Mouse (Mus musculus) limb, embryonic 12.5 days (tissue): Measurements from ENCODE around the gene Gm10645. TPM values are rescaled to one million over a fixed set of nuclear protein-coding genes. Genes with fewer than 3 reads are reported as not detected.

ENCODE experiments used
- ATAC-seq: fragments of 200-750 bp; cut with Nextera tagmentation; 2 replicates; pipeline ENCODE4 v1.8.0; 2017; ENCODE audit warnings: low read depth, moderate TSS enrichment; ENCODE audit not compliant: insufficient number of reproducible peaks, insufficient read depth, low FRiP score, low TSS enrichment
- H3K27ac ChIP-seq: fragments of 300-500 bp; sonication (generic); 2 replicates; pipeline ENCODE4 v1.5.1; 2016; ENCODE audit warnings: mild to moderate bottlenecking, moderate library complexity
- H3K27me3 ChIP-seq: fragments of 300-500 bp; sonication (generic); 2 replicates; pipeline ENCODE4 v1.6.1; 2016; ENCODE audit warnings: mild to moderate bottlenecking, moderate library complexity
- H3K36me3 ChIP-seq: fragments of 300-500 bp; sonication (generic); 2 replicates; pipeline ENCODE4 v1.6.1; 2016; ENCODE audit warnings: mild to moderate bottlenecking, moderate library complexity
- H3K4me1 ChIP-seq: fragments of 300-500 bp; sonication (generic); replicated peaks from 2 replicates; pipeline ENCODE4 v1.6.1; 2016
- H3K4me2 ChIP-seq: fragments of 300-500 bp; sonication (generic); 2 replicates; pipeline ENCODE4 v1.6.1; 2016; ENCODE audit warnings: mild to moderate bottlenecking, moderate library complexity
- H3K4me3 ChIP-seq: fragments of 300-500 bp; sonication (generic); replicated peaks from 2 replicates; pipeline ENCODE4 v1.5.1; 2016; ENCODE audit warnings: mild to moderate bottlenecking
- H3K9ac ChIP-seq: fragments of 300-500 bp; sonication (generic); replicated peaks from 2 replicates; pipeline ENCODE4 v1.6.1; 2016; ENCODE audit warnings: mild to moderate bottlenecking, moderate library complexity
- H3K9me3 ChIP-seq: fragments of 300-500 bp; sonication (generic); 2 replicates; pipeline ENCODE4 v1.6.1; 2016; ENCODE audit warnings: mild to moderate bottlenecking, moderate library complexity
- WGBS: fragments of 180-500 bp; shearing (Covaris S2); methylation state at CpG from one replicate; pipeline ENCODE4 v1.1.7; 2016; 5-methylcytosine and 5-hydroxymethylcytosine counted together
- polyA plus RNA-seq: library from polyadenylated mRNA; unstranded; fragments of >200 nt; fragmentation: Nextera tagmentation; extraction: Ambion mirVana; gene quantifications from 2 replicates; pipeline ENCODE4 v1.2.1, GENCODE M21; 2016

Gene Gm10645
- polyA plus RNA-seq, 1 experiment from 2014 or later, result 1.6 TPM

DNA sequence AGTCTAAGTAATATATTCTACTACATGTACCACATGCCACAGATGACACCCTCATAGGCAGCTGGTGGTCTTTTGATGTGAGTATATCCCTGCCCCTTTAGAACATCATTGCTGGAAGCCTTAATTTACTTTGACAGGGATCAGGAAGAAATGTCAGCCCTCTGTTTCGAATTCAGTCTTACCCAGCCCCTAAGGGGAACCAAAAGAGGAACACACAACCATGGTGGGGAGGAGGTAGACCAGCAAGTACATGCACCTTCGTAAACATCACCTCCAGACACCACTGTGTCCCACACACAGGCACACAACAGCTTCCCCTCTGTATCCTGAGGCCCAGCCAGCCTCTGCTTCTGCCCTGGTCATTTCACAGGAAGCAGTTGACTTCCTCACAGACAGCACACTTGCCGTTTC lies 25.3 kb downstream of the Gm10645 start:
- Histone ChIP-seq H3K27me3 (no peaks in the 10 kb centered on the region), H3K27ac (no peak overlapping the region), H3K4me2 (no peak overlapping the region), H3K9me3 (no peaks in the 10 kb centered on the region), H3K36me3 (no peaks in the 10 kb centered on the region), H3K4me3 (no peak overlapping the region), H3K4me1 (no peaks in the 10 kb centered on the region), H3K9ac (no peak overlapping the region)
- no peak for ATAC-seq
- 74% methylated on average over 3 of the region's 3 CpGs for WGBS

DNA sequence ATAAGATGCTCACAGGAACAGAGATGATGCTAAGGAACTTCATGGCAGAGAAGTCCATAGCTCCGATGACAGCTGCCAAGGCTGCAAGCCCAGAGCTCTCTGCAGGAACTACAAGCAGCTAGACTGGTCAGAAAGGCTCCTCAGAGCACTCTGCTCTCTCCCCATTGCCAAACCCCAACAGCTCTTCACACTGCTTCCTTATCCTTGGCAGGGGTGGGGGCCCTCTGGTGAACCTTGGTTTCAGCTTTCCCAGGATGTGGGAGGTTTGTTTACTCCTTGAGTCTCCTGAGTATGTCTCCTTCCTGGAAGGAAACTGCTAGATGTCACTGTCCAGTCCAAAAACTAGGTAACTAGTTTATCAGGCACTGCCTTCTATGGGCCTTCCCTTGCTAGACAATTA lies 25.9 kb downstream of the Gm10645 start:
- no peak overlapping the region for H3K9ac ChIP-seq
- 95% methylated on average over 1 of the region's 1 CpGs for WGBS
- no peaks in the 10 kb centered on the region for H3K36me3 ChIP-seq
- no peak overlapping the region for H3K4me2 ChIP-seq
- no peaks in the 10 kb centered on the region for H3K27me3 ChIP-seq
- H3K4me1 ChIP-seq, result no peaks in the 10 kb centered on the region
- H3K27ac ChIP-seq, result no peak overlapping the region
- H3K9me3 ChIP-seq, result no peaks in the 10 kb centered on the region
- no peak overlapping the region for H3K4me3 ChIP-seq
- no peak for ATAC-seq

DNA sequence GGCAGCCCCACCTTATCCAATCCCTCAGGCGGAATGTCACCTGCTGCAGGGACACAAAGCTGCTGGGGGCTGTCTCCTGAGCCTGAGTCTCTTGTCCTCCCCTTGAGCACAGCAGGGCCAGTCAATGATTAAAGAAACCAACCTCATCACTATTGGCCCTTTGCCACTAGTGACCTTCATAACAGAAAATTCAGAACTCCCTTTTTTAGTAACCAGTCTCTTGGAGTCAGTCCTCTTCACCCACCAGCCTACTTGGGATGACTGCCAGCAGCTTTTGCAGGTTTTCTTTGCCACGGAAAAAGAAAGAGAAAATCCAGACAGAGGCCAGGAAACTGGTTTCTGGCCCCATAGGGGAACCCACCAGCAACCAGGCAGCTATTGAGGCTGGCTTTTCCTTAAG lies 30.9 kb downstream of the Gm10645 start:
- Histone ChIP-seq H3K9me3 (no peaks in the 10 kb centered on the region), H3K36me3 (no peaks in the 10 kb centered on the region), H3K27me3 (no peaks in the 10 kb centered on the region), H3K9ac (no peak overlapping the region), H3K4me3 (no peak overlapping the region), H3K4me1 (no peaks in the 10 kb centered on the region), H3K4me2 (no peak overlapping the region), H3K27ac (no peak overlapping the region)
- WGBS, result 69% methylated on average over 2 of the region's 2 CpGs
- ATAC-seq, result no peak

Other genes starting within 250 kb of the Gm10645 start
- 1.7 and 2.0 TPM in 2 replicates for gene Tbc1d9, start 818 bp downstream of the Gm10645 start, polyA plus RNA-seq
- gene Ucp1, start 124.2 kb upstream of the Gm10645 start, polyA plus RNA-seq, result not detected in 2 replicates
- gene Elmod2, start 166.3 kb upstream of the Gm10645 start, polyA plus RNA-seq, result 25.3 and 25.4 TPM in 2 replicates
- gene Mgat4d, start 182.3 kb upstream of the Gm10645 start, polyA plus RNA-seq, result not detected in 2 replicates
- gene Clgn, start 223.7 kb upstream of the Gm10645 start, polyA plus RNA-seq, result 3.1 and 3.8 TPM in 2 replicates